Mouse (Mus musculus) kidney, adult 2 months (tissue): Measurements from ENCODE around the gene Ube2c. TPM values are rescaled to one million over a fixed set of nuclear protein-coding genes. Genes with fewer than 3 reads are reported as not detected.

Experiments used
- DNase-seq: peaks from one replicate; pipeline ENCODE4 v3.0.0; 2021
- H3K27ac ChIP-seq: fragments of 200-500 bp; 2 replicates; pipeline ENCODE4 v1.5.1; 2012; ENCODE audit warnings: low read depth, low read length, control low read depth, inconsistent platforms; ENCODE audit not compliant: insufficient read depth
- H3K27me3 ChIP-seq: fragments of 200-500 bp; replicated peaks from 2 replicates; pipeline ENCODE4 v1.6.1; 2012; ENCODE audit warnings: mild to moderate bottlenecking, moderate library complexity, low read length, inconsistent platforms; ENCODE audit not compliant: control insufficient read depth, insufficient read depth
- H3K36me3 ChIP-seq: fragments of 200-500 bp; 2 replicates; pipeline ENCODE4 v1.6.1; 2012; ENCODE audit warnings: mild to moderate bottlenecking, moderate library complexity, low read length, inconsistent platforms; ENCODE audit not compliant: control insufficient read depth, insufficient read depth
- H3K4me1 ChIP-seq: fragments of 200-500 bp; 2 replicates; pipeline ENCODE4 v1.6.1; 2011; ENCODE audit warnings: low read length; ENCODE audit not compliant: control insufficient read depth, insufficient read depth
- H3K4me3 ChIP-seq: fragments of 200-500 bp; 2 replicates; pipeline ENCODE4 v1.5.1; 2011; ENCODE audit warnings: mild to moderate bottlenecking, low read depth, low read length, control low read depth; ENCODE audit not compliant: insufficient read depth
- CTCF ChIP-seq: fragments of 200-500 bp; conservative IDR thresholded peaks from 2 replicates; pipeline ENCODE4 v1.5.1; 2011; ENCODE audit warnings: low read depth, mild to moderate bottlenecking, control low read depth, low read length, moderate library complexity, mixed read lengths; ENCODE audit not compliant: insufficient read depth, insufficient read length
- POLR2A ChIP-seq: fragments of 200-500 bp; IDR thresholded peaks from one replicate; pipeline ENCODE4 v1.6.1; 2011; ENCODE audit warnings: low read depth, low read length, control low read depth
- WGBS: fragments of 180-500 bp; shearing (Covaris S2); methylation state at CpG from one replicate; pipeline ENCODE4 v1.1.7; 2018; 5-methylcytosine and 5-hydroxymethylcytosine counted together
- polyA plus RNA-seq: library from polyadenylated mRNA; depleted of rRNA; stranded (reverse); fragments of >200 nt; gene quantifications from 2 replicates; pipeline ENCODE4 v1.2.3, GENCODE M21; 2012

Gene Ube2c
- polyA plus RNA-seq, 1 experiment, result 6.6 TPM

- peaks cover 17% of the 10 kb centered on the region for H3K4me1 ChIP-seq
- DNase-seq, result no peak
- peak overlapping the region; percentile 53 for H3K4me3 ChIP-seq
- H3K27ac ChIP-seq, result peak overlapping the region; percentile 61
- 1% methylated on average over 20 of the region's 21 CpGs for WGBS
- no peaks in the 10 kb centered on the region for H3K27me3 ChIP-seq
- TF ChIP-seq POLR2A, result no peak
- no peak for TF ChIP-seq CTCF
- no peaks in the 10 kb centered on the region; the same call in 1 of the 2 replicates for H3K36me3 ChIP-seq
These were observed 35.6 kb downstream of the Ube2c start for GRCm38 (mm10) chr2:164805332-164805718.

GRCm38 (mm10) chr2:164806614-164807013 lies 36.9 kb downstream of the Ube2c start:
- Histone ChIP-seq H3K36me3 (no peaks in the 10 kb centered on the region), H3K27me3 (no peaks in the 10 kb centered on the region), H3K4me1 (peaks cover 15% of the 10 kb centered on the region), H3K27ac (no peak overlapping the region), H3K4me3 (no peak overlapping the region)
- WGBS, result 61% methylated on average over 7 of the region's 7 CpGs
- no peak for TF ChIP-seq POLR2A
- TF ChIP-seq CTCF, result no peak
- peak; percentile 51 for DNase-seq

GRCm38 (mm10) chr2:164813557-164813956 lies 43.9 kb downstream of the Ube2c start:
- Histone ChIP-seq H3K36me3 (no peaks in the 10 kb centered on the region), H3K4me1 (no peaks in the 10 kb centered on the region), H3K27me3 (no peaks in the 10 kb centered on the region), H3K27ac (no peak overlapping the region), H3K4me3 (no peak overlapping the region)
- peak; percentile 38 for DNase-seq
- no peak for TF ChIP-seq CTCF
- no peak for TF ChIP-seq POLR2A
- 36% methylated on average over 2 of the region's 2 CpGs for WGBS

- no peak overlapping the region for H3K4me3 ChIP-seq
- no peaks in the 10 kb centered on the region for H3K36me3 ChIP-seq
- H3K27ac ChIP-seq, result no peak overlapping the region
- H3K4me1 ChIP-seq, result no peaks in the 10 kb centered on the region
- H3K27me3 ChIP-seq, result no peaks in the 10 kb centered on the region
- 87% methylated on average over 5 of the region's 5 CpGs for WGBS
- no peak for TF ChIP-seq CTCF
- no peak for TF ChIP-seq POLR2A
- DNase-seq, result no peak
These were observed 45.6 kb downstream of the Ube2c start for GRCm38 (mm10) chr2:164815348-164815747.

- WGBS, result 93% methylated on average over 8 of the region's 8 CpGs
- Histone ChIP-seq H3K4me1 (no peaks in the 10 kb centered on the region), H3K4me3 (no peak overlapping the region), H3K27ac (no peak overlapping the region), H3K27me3 (no peaks in the 10 kb centered on the region), H3K36me3 (no peaks in the 10 kb centered on the region)
- no peak for DNase-seq
- TF ChIP-seq POLR2A (no peak), CTCF (no peak)
These were observed 46.1 kb downstream of the Ube2c start for GRCm38 (mm10) chr2:164815821-164816220.

GRCm38 (mm10) chr2:164817206-164817605 lies 47.5 kb downstream of the Ube2c start:
- H3K27ac ChIP-seq, result no peak overlapping the region
- H3K27me3 ChIP-seq, result no peaks in the 10 kb centered on the region
- TF ChIP-seq CTCF, result no peak
- no peak for TF ChIP-seq POLR2A
- DNase-seq, result no peak
- 85% methylated on average over 6 of the region's 6 CpGs for WGBS
- no peaks in the 10 kb centered on the region for H3K36me3 ChIP-seq
- no peak overlapping the region for H3K4me3 ChIP-seq
- H3K4me1 ChIP-seq, result no peaks in the 10 kb centered on the region

GRCm38 (mm10) chr2:164817703-164818102 lies 48.0 kb downstream of the Ube2c start:
- no peak overlapping the region for H3K4me3 ChIP-seq
- H3K36me3 ChIP-seq, result no peaks in the 10 kb centered on the region
- 81% methylated on average over 5 of the region's 5 CpGs for WGBS
- no peak for DNase-seq
- no peaks in the 10 kb centered on the region for H3K27me3 ChIP-seq
- TF ChIP-seq POLR2A, result no peak
- no peak for TF ChIP-seq CTCF
- no peaks in the 10 kb centered on the region; the same call in 1 of the 2 replicates for H3K4me1 ChIP-seq
- H3K27ac ChIP-seq, result no peak overlapping the region

- Histone ChIP-seq H3K27ac (no peak overlapping the region), H3K36me3 (peaks cover 3% of the 10 kb centered on the region; the same call in 1 of the 2 replicates), H3K4me3 (no peak overlapping the region), H3K27me3 (no peaks in the 10 kb centered on the region), H3K4me1 (no peaks in the 10 kb centered on the region; the same call in 1 of the 2 replicates)
- no peak for DNase-seq
- no peak for TF ChIP-seq CTCF
- TF ChIP-seq POLR2A, result no peak
- whole genome bisulfite sequencing, result 90% methylated on average over 6 of the region's 6 CpGs
These were observed 51.4 kb downstream of the Ube2c start for GRCm38 (mm10) chr2:164821060-164821459.
